Mouse (Mus musculus): ENCODE measurements around the gene Itsn1. TPM values are rescaled to one million over a fixed set of nuclear protein-coding genes. Genes with fewer than 3 reads are reported as not detected.

Gene Itsn1
- polyA plus RNA-seq, 1 experiment = 55.2 TPM

GRCm38 (mm10) chr16:91795044-91795443 is 66.0 kb downstream of the Itsn1 start:
- H3K4me1 ChIP-seq (ENCODE audit: control insufficient read depth, insufficient read depth, low read length) = peaks cover under 1% of the 10 kb centered on the region; the same call in 1 of the 2 replicates
- no peak overlapping the region for H3K4me3 ChIP-seq (ENCODE audit: insufficient read depth, low read length)
- H3K27ac ChIP-seq (ENCODE audit: insufficient read depth, low read length) = no peak overlapping the region
- TF ChIP-seq CTCF (IDR thresholded peaks at IDR 0.05; ENCODE audit: extremely low read depth, insufficient read depth, low read length) (no peak), POLR2A (IDR thresholded peaks at IDR 0.05; ENCODE audit: extremely low read depth, insufficient read depth, low read length) (no peak)

- Histone ChIP-seq H3K4me3 (ENCODE audit: insufficient read depth, low read length) (no peak overlapping the region), H3K27ac (ENCODE audit: insufficient read depth, low read length) (no peak overlapping the region), H3K4me1 (ENCODE audit: control insufficient read depth, insufficient read depth, low read length) (no peaks in the 10 kb centered on the region)
- TF ChIP-seq POLR2A (IDR thresholded peaks at IDR 0.05; ENCODE audit: extremely low read depth, insufficient read depth, low read length) = no peak
- TF ChIP-seq CTCF (IDR thresholded peaks at IDR 0.05; ENCODE audit: extremely low read depth, insufficient read depth, low read length) = no peak
Observed at GRCm38 (mm10) chr16:91795606-91796005, 66.5 kb downstream of the Itsn1 start.

- Histone ChIP-seq H3K4me1 (ENCODE audit: control insufficient read depth, insufficient read depth, low read length) (no peaks in the 10 kb centered on the region), H3K4me3 (ENCODE audit: insufficient read depth, low read length) (no peak overlapping the region), H3K27ac (ENCODE audit: insufficient read depth, low read length) (no peak overlapping the region)
- TF ChIP-seq CTCF (IDR thresholded peaks at IDR 0.05; ENCODE audit: extremely low read depth, insufficient read depth, low read length) (no peak), POLR2A (IDR thresholded peaks at IDR 0.05; ENCODE audit: extremely low read depth, insufficient read depth, low read length) (no peak)
Observed at GRCm38 (mm10) chr16:91801426-91801825, 72.3 kb downstream of the Itsn1 start.

- H3K4me3 ChIP-seq (ENCODE audit: insufficient read depth, low read length) = no peak overlapping the region
- no peak overlapping the region for H3K27ac ChIP-seq (ENCODE audit: insufficient read depth, low read length)
- no peak for TF ChIP-seq CTCF (IDR thresholded peaks at IDR 0.05; ENCODE audit: extremely low read depth, insufficient read depth, low read length)
- no peak for TF ChIP-seq POLR2A (IDR thresholded peaks at IDR 0.05; ENCODE audit: extremely low read depth, insufficient read depth, low read length)
- H3K4me1 ChIP-seq (ENCODE audit: control insufficient read depth, insufficient read depth, low read length) = no peaks in the 10 kb centered on the region
Observed at GRCm38 (mm10) chr16:91802461-91803062, 73.5 kb downstream of the Itsn1 start.

GRCm38 (mm10) chr16:91804418-91804817 is 75.3 kb downstream of the Itsn1 start:
- Histone ChIP-seq H3K4me3 (ENCODE audit: insufficient read depth, low read length) (no peak overlapping the region), H3K27ac (ENCODE audit: insufficient read depth, low read length) (no peak overlapping the region), H3K4me1 (ENCODE audit: control insufficient read depth, insufficient read depth, low read length) (no peaks in the 10 kb centered on the region)
- TF ChIP-seq CTCF (IDR thresholded peaks at IDR 0.05; ENCODE audit: extremely low read depth, insufficient read depth, low read length) = no peak
- TF ChIP-seq POLR2A (IDR thresholded peaks at IDR 0.05; ENCODE audit: extremely low read depth, insufficient read depth, low read length) = no peak

- H3K4me3 ChIP-seq (ENCODE audit: insufficient read depth, low read length) = no peak overlapping the region
- H3K4me1 ChIP-seq (ENCODE audit: control insufficient read depth, insufficient read depth, low read length) = no peaks in the 10 kb centered on the region
- TF ChIP-seq POLR2A (IDR thresholded peaks at IDR 0.05; ENCODE audit: extremely low read depth, insufficient read depth, low read length) = no peak
- no peak overlapping the region for H3K27ac ChIP-seq (ENCODE audit: insufficient read depth, low read length)
Observed at GRCm38 (mm10) chr16:91804831-91805230, 75.8 kb downstream of the Itsn1 start.

GRCm38 (mm10) chr16:91810235-91810634 is 81.2 kb downstream of the Itsn1 start:
- H3K4me3 ChIP-seq (ENCODE audit: insufficient read depth, low read length) = no peak overlapping the region
- H3K4me1 ChIP-seq (ENCODE audit: control insufficient read depth, insufficient read depth, low read length) = peaks cover 2% of the 10 kb centered on the region
- no peak overlapping the region for H3K27ac ChIP-seq (ENCODE audit: insufficient read depth, low read length)
- TF ChIP-seq CTCF (IDR thresholded peaks at IDR 0.05; ENCODE audit: extremely low read depth, insufficient read depth, low read length) (no peak), POLR2A (IDR thresholded peaks at IDR 0.05; ENCODE audit: extremely low read depth, insufficient read depth, low read length) (no peak)

- TF ChIP-seq CTCF (IDR thresholded peaks at IDR 0.05; ENCODE audit: extremely low read depth, insufficient read depth, low read length) = no peak
- TF ChIP-seq POLR2A (IDR thresholded peaks at IDR 0.05; ENCODE audit: extremely low read depth, insufficient read depth, low read length) = no peak
- Histone ChIP-seq H3K4me1 (ENCODE audit: control insufficient read depth, insufficient read depth, low read length) (peaks cover 5% of the 10 kb centered on the region), H3K27ac (ENCODE audit: insufficient read depth, low read length) (no peak overlapping the region), H3K4me3 (ENCODE audit: insufficient read depth, low read length) (no peak overlapping the region)
Observed at GRCm38 (mm10) chr16:91811339-91811738, 82.3 kb downstream of the Itsn1 start.

GRCm38 (mm10) chr16:91811876-91812275 is 82.8 kb downstream of the Itsn1 start:
- no peak overlapping the region for H3K27ac ChIP-seq (ENCODE audit: insufficient read depth, low read length)
- peaks cover 5% of the 10 kb centered on the region for H3K4me1 ChIP-seq (ENCODE audit: control insufficient read depth, insufficient read depth, low read length)
- TF ChIP-seq POLR2A (IDR thresholded peaks at IDR 0.05; ENCODE audit: extremely low read depth, insufficient read depth, low read length) = no peak
- TF ChIP-seq CTCF (IDR thresholded peaks at IDR 0.05; ENCODE audit: extremely low read depth, insufficient read depth, low read length) = no peak
- H3K4me3 ChIP-seq (ENCODE audit: insufficient read depth, low read length) = no peak overlapping the region

- Histone ChIP-seq H3K4me1 (ENCODE audit: control insufficient read depth, insufficient read depth, low read length) (peaks cover 5% of the 10 kb centered on the region), H3K27ac (ENCODE audit: insufficient read depth, low read length) (no peak overlapping the region), H3K4me3 (ENCODE audit: insufficient read depth, low read length) (no peak overlapping the region)
- TF ChIP-seq CTCF (IDR thresholded peaks at IDR 0.05; ENCODE audit: extremely low read depth, insufficient read depth, low read length) = no peak
- TF ChIP-seq POLR2A (IDR thresholded peaks at IDR 0.05; ENCODE audit: extremely low read depth, insufficient read depth, low read length) = no peak
Observed at GRCm38 (mm10) chr16:91813543-91813942, 84.5 kb downstream of the Itsn1 start.

Measured in cortical plate, adult 2 months (tissue).